Mouse (Mus musculus) heart, adult 10 weeks (tissue): ENCODE measurements around the gene Vmn1r239-ps. TPM values are rescaled to one million over a fixed set of nuclear protein-coding genes. Genes with fewer than 3 reads are reported as not detected.

Experiments
- polyA plus RNA-seq: library from polyadenylated mRNA; stranded (reverse); fragments of 350-450 nt; fragmentation: Illumina TruSeq; extraction: RNeasy Lipid Tissue Mini Kit (QIAGEN cat#74804); gene quantifications from one replicate; pipeline ENCODE4 v1.2.3, GENCODE M21; 2014; ENCODE audit warnings: low read depth, low replicate concordance

Vmn1r239-ps gene
- polyA plus RNA-seq, result not detected

DNA sequence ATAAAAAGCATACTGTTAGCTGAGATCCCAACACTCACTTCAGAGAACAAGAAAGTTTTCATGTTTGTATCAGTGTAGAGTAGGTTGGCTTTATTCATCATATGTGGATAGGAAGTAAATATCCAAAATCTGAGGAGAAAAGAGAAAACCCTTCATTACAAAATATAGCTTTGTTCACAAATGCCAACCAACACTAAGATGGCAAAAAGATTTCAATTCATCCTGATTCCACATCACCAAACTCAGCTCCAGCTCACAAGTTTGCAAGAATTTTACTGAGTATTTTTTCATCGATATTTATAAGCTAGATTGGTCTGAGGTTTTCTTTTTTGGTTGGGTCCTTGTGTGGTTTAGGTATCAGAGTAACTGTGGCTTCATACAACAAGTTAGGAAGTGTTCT is at the start of gene Vmn1r239-ps:
Gene Vmn1r239-ps (minus strand): TSS at position 101 of the 400 bp plus-strand sequence.

DNA sequence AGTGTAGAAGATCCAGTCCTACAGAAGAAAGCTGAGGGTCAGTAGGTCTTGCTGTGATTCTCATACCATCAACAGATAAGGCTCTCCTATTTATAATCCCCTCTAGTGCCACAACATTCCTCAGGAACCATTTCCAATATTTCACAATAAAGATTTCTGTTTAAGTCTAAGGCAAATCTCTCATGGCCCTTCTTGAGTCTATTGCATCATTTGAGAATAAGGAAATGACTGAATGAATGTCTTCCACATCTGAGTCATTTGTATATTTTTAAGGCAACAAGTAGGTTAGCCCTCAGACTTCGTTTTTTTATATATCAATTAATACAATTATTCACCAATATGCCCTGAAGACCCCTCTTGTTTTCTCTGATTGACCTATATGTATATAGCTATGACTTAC is 24.4 kb downstream of the Vmn1r239-ps start, which contains the start of gene Il13ra2:
Gene Il13ra2 (minus strand): TSS at position 64 of the 400 bp plus-strand sequence.

Other genes with a start within 250 kb of the Vmn1r239-ps start
- gene Il13ra2, start 24.5 kb downstream of the Vmn1r239-ps start, polyA plus RNA-seq, result 0.21 TPM
- gene Lrch2, start 100.4 kb upstream of the Vmn1r239-ps start, polyA plus RNA-seq, result 2.0 TPM